Mouse (Mus musculus): ENCODE data around the gene Krtap4-13. TPM values are rescaled to one million over a fixed set of nuclear protein-coding genes. Genes with fewer than 3 reads are reported as not detected.
"Not testable (repeated sequence)": the region's sequence is repeated elsewhere in the genome, so short reads cannot be mapped to it uniquely, and the experiment has no call there.

Gene Krtap4-13
- total RNA-seq (2021), result not detected
- long read RNA-seq, result 0 reads

GRCm38 (mm10) chr11:99809792-99810191 lies at the start of gene Krtap4-13:
Gene Krtap4-13, minus strand, starts transcription at chr11:99809892.
- DNase-seq (ENCODE audit: low spot score in 2 of 2), result not testable (repeated sequence)

GRCm38 (mm10) chr11:99858761-99859160 lies 49.1 kb upstream of the Krtap4-13 start:
- DNase-seq (ENCODE audit: low spot score in 2 of 2), result no peak

GRCm38 (mm10) chr11:99857617-99858016 lies 47.9 kb upstream of the Krtap4-13 start, which contains the start of gene Gm11568:
Gene Gm11568, plus strand, starts transcription at chr11:99857917.
- no peak for DNase-seq (ENCODE audit: low spot score in 2 of 2)

GRCm38 (mm10) chr11:99854121-99854520 lies 44.4 kb upstream of the Krtap4-13 start:
- DNase-seq (ENCODE audit: low spot score in 2 of 2), result peak; percentile 5 to 18

- DNase-seq (ENCODE audit: low spot score in 2 of 2), result no peak
These were observed 41.8 kb upstream of the Krtap4-13 start, which contains the start of gene Krtap4-16 for GRCm38 (mm10) chr11:99851508-99851907. Gene Krtap4-16, minus strand, starts transcription at chr11:99851608.

GRCm38 (mm10) chr11:99846746-99847145 lies 37.1 kb upstream of the Krtap4-13 start:
- DNase-seq (ENCODE audit: low spot score in 2 of 2), result no peak

- DNase-seq (ENCODE audit: low spot score in 2 of 2), result no peak
These were observed 32.5 kb upstream of the Krtap4-13 start for GRCm38 (mm10) chr11:99842185-99842584.

- DNase-seq (ENCODE audit: low spot score in 2 of 2), result no peak
These were observed 28.3 kb upstream of the Krtap4-13 start, which contains the start of gene 2300003K06Rik for GRCm38 (mm10) chr11:99837966-99838365. Gene 2300003K06Rik, minus strand, starts transcription at chr11:99838066.

GRCm38 (mm10) chr11:99815566-99815965 lies 5.9 kb upstream of the Krtap4-13 start, which contains the start of gene Gm11564:
Gene Gm11564, minus strand, starts transcription at chr11:99815666.
- DNase-seq (ENCODE audit: low spot score in 2 of 2), result not testable (repeated sequence)

GRCm38 (mm10) chr11:99804346-99804745 lies 5.3 kb downstream of the Krtap4-13 start, which contains the start of gene Gm11554:
Gene Gm11554, minus strand, starts transcription at chr11:99804446.
- not testable (repeated sequence) for DNase-seq (ENCODE audit: low spot score in 2 of 2)

GRCm38 (mm10) chr11:99798832-99799231 lies 10.9 kb downstream of the Krtap4-13 start, which contains the start of gene Gm11569:
Gene Gm11569, minus strand, starts transcription at chr11:99798932.
- DNase-seq (ENCODE audit: low spot score in 2 of 2), result not testable (repeated sequence)

GRCm38 (mm10) chr11:99793367-99793766 lies 16.3 kb downstream of the Krtap4-13 start, which contains the start of gene Gm11596:
Gene Gm11596, minus strand, starts transcription at chr11:99793467.
- DNase-seq (ENCODE audit: low spot score in 2 of 2), result no peak

- DNase-seq (ENCODE audit: low spot score in 2 of 2), result not testable (repeated sequence)
These were observed 24.8 kb downstream of the Krtap4-13 start, which contains the start of gene Krtap4-9 for GRCm38 (mm10) chr11:99784900-99785299. Gene Krtap4-9, plus strand, starts transcription at chr11:99785200.

- no peak for DNase-seq (ENCODE audit: low spot score in 2 of 2)
These were observed 29.1 kb downstream of the Krtap4-13 start, which contains the start of gene Krtap4-8 for GRCm38 (mm10) chr11:99780604-99781003. Gene Krtap4-8, minus strand, starts transcription at chr11:99780704.

GRCm38 (mm10) chr11:99778401-99778800 lies 31.3 kb downstream of the Krtap4-13 start:
- DNase-seq (ENCODE audit: low spot score in 2 of 2), result no peak

- DNase-seq (ENCODE audit: low spot score in 2 of 2), result not testable (repeated sequence)
These were observed 36.9 kb downstream of the Krtap4-13 start, which contains the start of gene Gm11595 for GRCm38 (mm10) chr11:99772813-99773212. Gene Gm11595, minus strand, starts transcription at chr11:99772913.

- no peak for DNase-seq (ENCODE audit: low spot score in 2 of 2)
These were observed 41.3 kb downstream of the Krtap4-13 start for GRCm38 (mm10) chr11:99768410-99768809.

Other genes with a start within 250 kb of the Krtap4-13 start
- gene Krtap3-1, start 243.3 kb downstream of the Krtap4-13 start, total RNA-seq (2021), result not detected
- gene Krtap1-5, start 228.9 kb downstream of the Krtap4-13 start, total RNA-seq (2021), result not detected
- not detected for gene Krtap1-4, start 226.2 kb downstream of the Krtap4-13 start, total RNA-seq (2021)
- gene Krtap1-3, start 218.6 kb downstream of the Krtap4-13 start, total RNA-seq (2021), result not detected
- gene Krtap9-3, start 211.8 kb downstream of the Krtap4-13 start, total RNA-seq (2021), result not detected
- gene Gm11938, start 206.6 kb downstream of the Krtap4-13 start, total RNA-seq (2021), result not detected
- not detected for gene Gm11937, start 199.7 kb downstream of the Krtap4-13 start, total RNA-seq (2021)
- gene Krtap2-4, start 195.0 kb downstream of the Krtap4-13 start, total RNA-seq (2021), result not detected
- not detected for gene Gm11562, start 189.5 kb downstream of the Krtap4-13 start, total RNA-seq (2021)
- not detected for gene Krtap4-1, start 181.7 kb downstream of the Krtap4-13 start, total RNA-seq (2021)
- gene Krtap4-2, start 174.8 kb downstream of the Krtap4-13 start, total RNA-seq (2021), result not detected
- not detected for gene Krtap4-7, start 165.8 kb downstream of the Krtap4-13 start, total RNA-seq (2021)
- not detected for gene Gm11555, start 159.7 kb downstream of the Krtap4-13 start, total RNA-seq (2021)
- not detected for gene Gm11563, start 150.9 kb downstream of the Krtap4-13 start, total RNA-seq (2021)
- gene Krtap4-6, start 143.9 kb downstream of the Krtap4-13 start, total RNA-seq (2021), result not detected
- not detected for gene Gm14190, start 119.2 kb downstream of the Krtap4-13 start, total RNA-seq (2021)
- gene Gm14180, start 75.6 kb downstream of the Krtap4-13 start, total RNA-seq (2021), result not detected
- gene Gm11595, start 37.0 kb downstream of the Krtap4-13 start, total RNA-seq (2021), result not detected
- gene Krtap4-8, start 29.2 kb downstream of the Krtap4-13 start, total RNA-seq (2021), result not detected
- not detected for gene Krtap4-9, start 24.7 kb downstream of the Krtap4-13 start, total RNA-seq (2021)
- gene Gm11596, start 16.4 kb downstream of the Krtap4-13 start, total RNA-seq (2021), result not detected
- not detected for gene Gm11569, start 11.0 kb downstream of the Krtap4-13 start, total RNA-seq (2021)
- not detected for gene Gm11554, start 5.4 kb downstream of the Krtap4-13 start, total RNA-seq (2021)
- gene Gm11564, start 5.8 kb upstream of the Krtap4-13 start, total RNA-seq (2021), result not detected
- not detected for gene 2300003K06Rik, start 28.2 kb upstream of the Krtap4-13 start, total RNA-seq (2021)
- not detected for gene Krtap4-16, start 41.7 kb upstream of the Krtap4-13 start, total RNA-seq (2021)
- not detected for gene Gm11568, start 48.0 kb upstream of the Krtap4-13 start, total RNA-seq (2021)
- gene Gm11559, start 54.6 kb upstream of the Krtap4-13 start, total RNA-seq (2021), result not detected
- gene Krtap9-1, start 63.5 kb upstream of the Krtap4-13 start, total RNA-seq (2021), result not detected
- not detected for gene Gm11567, start 69.3 kb upstream of the Krtap4-13 start, total RNA-seq (2021)
- not detected for gene Krtap31-1, start 98.0 kb upstream of the Krtap4-13 start, total RNA-seq (2021)
- gene Gm11565, start 104.9 kb upstream of the Krtap4-13 start, total RNA-seq (2021), result not detected
- not detected for gene Krtap31-2, start 126.4 kb upstream of the Krtap4-13 start, total RNA-seq (2021)
- gene Krtap9-5, start 138.6 kb upstream of the Krtap4-13 start, total RNA-seq (2021), result not detected
- not detected for gene Krtap29-1, start 169.2 kb upstream of the Krtap4-13 start, total RNA-seq (2021)
- not detected for gene Krtap16-1, start 176.7 kb upstream of the Krtap4-13 start, total RNA-seq (2021)
- gene Krtap17-1, start 184.1 kb upstream of the Krtap4-13 start, total RNA-seq (2021), result not detected
- not detected for gene Krt33a, start 206.3 kb upstream of the Krtap4-13 start, total RNA-seq (2021)
- not detected for gene Krt33b, start 220.0 kb upstream of the Krtap4-13 start, total RNA-seq (2021)
- gene Krt34, start 231.7 kb upstream of the Krtap4-13 start, total RNA-seq (2021), result not detected
- not detected for gene Krt31, start 240.7 kb upstream of the Krtap4-13 start, total RNA-seq (2021)

Measured in layer of hippocampus, postnatal 10 days (tissue).